Mouse (Mus musculus) layer of hippocampus, postnatal 25 days (tissue): ENCODE data around the gene Cnpy3. TPM values are rescaled to one million over a fixed set of nuclear protein-coding genes. Genes with fewer than 3 reads are reported as not detected.
"Not testable (repeated sequence)": the region's sequence is repeated elsewhere in the genome, so short reads cannot be mapped to it uniquely, and the experiment has no call there.

ENCODE experiments used
- DNase-seq, 2 experiments: peaks; one replicate each; pipeline ENCODE4 v3.0.0; 2022; ENCODE audit warnings: mixed read lengths in 2 of 2, low spot score in 1 of 2; ENCODE audit errors: extremely low spot score in 1 of 2
- total RNA-seq, 2 experiments: library from RNA; stranded (reverse); gene quantifications; 2 replicates each; pipeline ENCODE4 v1.2.3; 2021

The Cnpy3 gene
- total RNA-seq, result 10 to 100 TPM; 62.3 to 68.2 TPM

DNA sequence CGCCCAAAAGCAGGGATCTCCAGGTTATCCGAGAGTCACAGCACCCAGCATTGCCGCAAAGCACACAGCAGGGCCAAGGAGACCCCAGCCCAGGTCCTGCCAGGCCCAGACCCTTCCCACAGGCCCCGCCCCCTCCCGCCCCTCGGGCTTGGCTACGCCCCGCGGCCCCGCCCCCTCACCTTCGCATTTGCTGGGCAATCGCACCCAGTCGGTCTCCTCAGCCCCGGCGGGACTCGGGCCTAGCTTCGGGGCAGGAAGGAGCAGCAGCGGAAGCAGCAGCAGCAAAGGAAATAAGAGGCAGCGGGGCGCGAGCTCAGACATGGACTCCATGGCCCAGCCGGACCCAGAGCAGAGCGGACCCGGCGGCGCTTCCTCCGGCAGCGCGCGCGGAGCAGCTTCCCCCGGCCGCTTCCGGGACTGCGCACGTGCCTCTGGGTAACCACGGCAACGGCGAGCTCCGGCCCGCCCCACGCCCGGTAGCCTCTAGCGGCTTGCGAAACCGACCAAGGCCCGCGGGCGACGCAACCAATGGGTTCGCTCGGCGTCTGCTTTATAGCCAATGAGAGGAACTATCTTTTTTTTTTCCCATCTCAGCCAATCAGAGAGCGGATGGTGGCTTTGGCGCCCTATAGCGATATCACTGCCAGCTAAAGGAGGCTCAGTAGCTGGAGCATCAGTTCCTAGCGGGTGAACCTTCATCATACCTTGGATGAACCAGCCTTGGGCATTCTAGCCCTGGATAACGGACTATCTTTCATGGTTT, at the start of gene Cnpy3:
Gene Cnpy3 (minus strand): TSS at position 421 of the 763 bp plus-strand sequence.
- peak; percentile 84 to 92 for DNase-seq

DNA sequence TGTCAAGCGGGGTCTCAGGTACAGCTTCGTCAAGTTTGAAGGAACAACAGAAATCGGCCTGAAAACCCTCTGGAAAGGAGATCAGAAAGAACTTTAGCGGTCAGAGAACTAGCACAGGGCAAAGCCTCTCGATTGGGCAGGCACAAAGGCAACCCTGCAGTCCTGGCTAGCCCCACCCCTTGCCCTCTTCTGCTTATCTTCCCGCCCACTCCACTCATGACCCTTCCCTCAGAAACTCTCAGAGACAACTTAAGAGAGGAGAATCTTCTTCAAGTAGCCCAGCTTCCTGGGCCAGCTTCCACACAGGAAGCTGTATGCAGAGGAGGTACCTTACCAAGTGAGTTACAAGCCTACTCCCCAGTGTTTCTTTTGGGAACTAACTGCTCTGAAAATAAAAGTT, 49.7 kb upstream of the Cnpy3 start:
- no peak for DNase-seq

GRCm38 (mm10) chr17:46799680-46800079, 47.7 kb upstream of the Cnpy3 start:
- DNase-seq, result no peak

GRCm38 (mm10) chr17:46797386-46797785, 45.4 kb upstream of the Cnpy3 start:
- no peak for DNase-seq

DNA sequence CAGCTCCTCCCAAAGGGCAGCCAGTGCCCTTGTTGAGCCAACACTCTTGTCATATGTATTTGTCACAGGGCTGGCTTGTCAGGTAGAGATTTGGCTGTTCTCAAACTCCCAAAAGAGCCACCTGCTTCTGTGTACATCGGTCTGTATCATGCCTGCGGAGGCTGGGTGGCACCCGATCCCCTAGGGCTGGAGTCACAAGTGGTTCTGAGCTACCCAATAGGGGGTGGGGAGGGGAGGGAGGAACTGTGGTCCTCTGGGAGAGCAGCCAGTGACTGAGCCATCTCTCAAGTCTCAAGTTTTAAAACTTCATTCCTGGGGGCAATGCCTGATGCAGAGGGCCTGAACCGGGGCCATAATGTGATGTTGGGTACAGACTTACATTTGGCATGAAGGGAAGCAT, 44.7 kb upstream of the Cnpy3 start:
- DNase-seq, result no peak

DNA sequence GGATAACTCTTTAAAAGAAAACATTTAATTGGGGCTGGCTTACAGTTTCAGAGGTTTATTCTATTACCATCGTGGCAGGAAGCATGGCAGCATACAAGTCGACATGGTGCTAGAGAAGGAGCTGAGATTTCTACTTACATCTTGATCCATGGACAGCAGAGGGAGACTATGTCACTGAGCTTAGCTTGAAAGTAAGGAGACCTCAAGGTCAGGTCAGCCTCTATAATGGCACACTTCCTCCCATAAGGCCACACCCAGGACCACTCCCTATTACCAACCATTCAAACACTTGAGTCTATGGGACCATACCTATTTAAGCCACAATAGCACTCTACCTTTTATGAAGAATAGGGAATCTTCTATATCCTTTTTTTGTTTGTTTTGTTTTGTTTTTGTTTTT, 40.9 kb upstream of the Cnpy3 start:
- no peak for DNase-seq

DNA sequence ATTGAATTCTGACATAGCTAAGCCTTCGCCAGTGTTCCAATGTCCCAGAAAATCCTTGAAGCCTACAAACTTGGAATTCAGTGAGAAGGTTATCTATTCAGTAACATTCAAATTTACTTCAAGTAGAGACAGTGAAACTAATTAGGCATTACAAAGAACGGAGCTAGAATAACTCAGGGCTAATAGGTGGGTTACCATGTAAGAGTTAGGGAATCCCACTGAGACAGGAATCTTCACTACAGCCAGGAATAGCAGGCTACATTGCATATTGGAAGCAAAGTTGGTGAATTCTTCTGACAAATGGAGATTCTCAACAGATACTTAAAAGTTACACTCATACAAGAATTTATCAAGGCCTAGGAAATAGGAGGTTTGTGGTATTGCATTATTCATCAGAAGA, 36.0 kb upstream of the Cnpy3 start:
- DNase-seq, result not testable (repeated sequence)

DNA sequence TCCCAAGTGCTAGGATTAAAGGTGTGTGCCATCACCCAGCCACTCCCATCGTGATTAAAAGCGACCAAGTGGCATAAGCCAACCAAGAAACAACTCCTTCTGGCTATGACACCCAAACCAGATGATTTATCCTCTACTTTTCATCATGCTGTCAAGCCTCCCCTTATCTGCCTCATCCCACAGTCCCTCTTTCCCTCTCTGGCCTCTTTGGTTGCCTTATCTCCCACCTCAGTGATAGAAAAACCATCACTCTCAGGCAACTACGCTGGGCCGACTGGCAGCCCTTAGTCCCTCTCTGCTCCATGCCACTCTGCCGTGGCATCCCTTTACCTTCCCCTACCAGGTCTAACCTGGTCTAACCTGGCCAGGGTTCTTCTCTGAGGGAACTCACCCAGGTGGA, 34.9 kb upstream of the Cnpy3 start:
- DNase-seq, result no peak

GRCm38 (mm10) chr17:46783222-46783565, 31.2 kb upstream of the Cnpy3 start:
- no peak for DNase-seq

DNA sequence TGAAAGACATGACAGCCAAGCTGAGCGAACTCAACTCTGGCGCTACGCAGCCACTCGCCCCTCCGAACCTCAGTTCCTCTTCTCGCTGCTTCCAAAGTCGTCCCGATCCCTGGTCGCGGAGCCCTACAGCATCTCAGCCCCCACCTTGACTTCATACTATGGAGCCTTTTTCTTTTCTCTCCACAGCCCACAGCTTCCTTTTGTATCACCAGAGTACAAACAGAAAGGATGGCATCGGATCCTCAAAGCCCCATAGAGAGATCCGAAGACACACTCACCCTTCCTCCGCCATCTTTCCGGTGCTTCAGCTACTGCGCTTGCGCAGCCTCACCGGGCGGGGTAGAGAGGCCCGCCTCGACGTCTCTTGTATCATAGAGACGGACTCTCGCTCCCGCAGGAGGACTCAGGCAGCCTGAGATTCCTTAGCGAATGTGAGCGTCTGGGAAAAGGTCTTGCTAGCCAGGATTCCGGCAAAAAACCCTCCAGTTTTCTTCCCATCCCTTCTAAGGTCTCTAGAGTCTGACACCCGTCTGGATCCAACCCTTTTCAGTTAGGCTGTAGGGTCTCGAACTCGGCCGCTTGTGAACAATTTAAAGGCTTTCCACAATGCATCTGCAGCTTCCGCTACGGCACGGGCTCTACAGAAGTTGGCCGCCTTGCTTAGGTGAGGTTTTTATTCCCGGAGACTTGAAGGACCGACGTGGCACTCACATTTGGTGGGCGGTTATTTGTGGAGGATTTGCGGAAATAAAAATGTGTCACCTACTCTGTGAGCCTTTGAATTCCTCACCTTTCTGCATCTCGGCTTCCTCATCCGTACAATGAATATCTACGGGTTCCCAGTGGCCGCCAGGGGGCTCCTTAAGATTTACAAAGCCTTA, 30.6 kb upstream of the Cnpy3 start, which contains the start of gene Rpl7l1:
Gene Rpl7l1 (minus strand): TSS at position 332 of the 881 bp plus-strand sequence.
- DNase-seq, result peak; percentile 82 to 86

DNA sequence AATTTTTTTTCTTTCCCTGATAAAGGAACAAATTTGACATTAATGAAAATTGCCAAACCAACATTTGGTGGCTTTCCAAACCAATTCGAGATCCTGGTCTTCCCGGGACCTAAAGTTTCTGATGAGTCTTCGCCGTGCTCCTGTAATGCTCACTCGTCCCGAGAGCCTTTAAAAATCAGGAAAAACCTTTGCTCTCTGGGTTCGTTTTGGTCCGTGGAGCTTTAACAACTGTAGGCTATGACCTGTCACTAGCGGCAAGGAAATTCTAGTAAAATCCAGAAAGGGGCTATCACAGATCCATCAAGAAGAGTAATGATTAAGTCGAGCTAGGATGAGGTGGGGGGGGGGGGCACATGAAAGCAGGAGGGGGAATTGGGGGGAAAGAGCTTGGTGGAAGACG, 29.9 kb upstream of the Cnpy3 start:
- no peak for DNase-seq

DNA sequence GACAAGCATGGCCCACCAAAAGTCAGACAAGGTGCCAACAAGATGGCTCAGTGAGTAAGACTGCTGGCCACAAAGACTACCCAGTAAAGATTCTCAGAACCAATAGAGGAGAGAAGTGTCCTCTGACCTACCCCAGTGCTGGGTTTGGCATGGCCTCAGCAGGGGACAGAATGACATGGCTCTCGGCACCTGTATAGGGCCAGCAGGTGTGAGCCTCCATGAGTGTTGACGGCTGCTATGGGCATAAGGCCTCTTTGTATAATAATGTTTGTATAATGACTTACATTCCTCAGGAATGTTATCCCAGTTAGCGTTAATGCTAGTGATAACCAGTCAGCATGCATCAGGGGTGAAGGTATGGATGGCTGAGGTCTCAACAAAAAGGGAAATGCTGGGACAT, 24.1 kb upstream of the Cnpy3 start:
- no peak for DNase-seq

- no peak for DNase-seq
Observed at GRCm38 (mm10) chr17:46775070-46775469, 23.1 kb upstream of the Cnpy3 start.

- DNase-seq, result no peak
Observed at GRCm38 (mm10) chr17:46774131-46774472, 22.1 kb upstream of the Cnpy3 start.

GRCm38 (mm10) chr17:46773278-46774130, 21.5 kb upstream of the Cnpy3 start:
- no peak for DNase-seq

- peak; percentile 67 to 83 for DNase-seq
Observed at GRCm38 (mm10) chr17:46772404-46773277, 20.6 kb upstream of the Cnpy3 start, which contains the start of gene 2310039H08Rik. TSS of gene 2310039H08Rik (plus strand) at chr17:46772635.

DNA sequence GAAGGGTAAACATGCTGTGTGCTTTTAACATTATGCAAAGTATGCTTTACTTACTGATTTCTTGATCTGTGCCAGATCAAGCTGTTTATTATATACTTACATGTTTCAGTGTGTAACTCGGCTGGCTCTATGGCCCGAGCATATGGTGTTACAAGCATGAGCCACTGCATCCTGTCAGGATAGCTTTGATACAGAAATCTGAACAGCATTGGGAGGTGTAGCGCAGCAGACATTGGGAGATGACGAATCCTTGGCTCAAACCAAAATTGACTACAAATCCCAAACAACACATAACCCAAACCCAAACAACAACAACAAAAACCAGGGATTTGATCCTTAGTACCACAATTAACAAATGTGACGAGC, 20.0 kb upstream of the Cnpy3 start:
- DNase-seq, result no peak

- no peak for DNase-seq
Observed at GRCm38 (mm10) chr17:46771616-46772015, 19.6 kb upstream of the Cnpy3 start.

- DNase-seq, result no peak
Observed at GRCm38 (mm10) chr17:46771025-46771424, 19.0 kb upstream of the Cnpy3 start.

DNA sequence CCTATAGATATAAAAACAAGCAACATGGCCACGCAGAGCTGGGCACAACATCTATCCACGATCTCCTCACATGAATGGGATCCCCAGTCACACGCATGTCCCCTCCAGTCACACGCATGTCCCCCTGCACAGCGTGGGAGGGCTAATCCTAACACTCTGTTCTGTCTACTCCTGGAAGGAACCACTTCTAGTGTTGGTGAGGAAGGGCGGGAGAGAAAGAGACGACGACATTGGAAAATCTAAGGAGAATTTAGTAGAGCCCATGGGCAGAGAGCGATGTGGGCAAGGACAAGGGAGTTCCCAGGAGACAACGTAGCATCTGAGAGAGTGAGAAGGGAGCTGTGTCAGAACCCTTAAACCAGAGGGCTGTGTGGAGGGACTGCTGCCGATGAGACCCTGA, 18.5 kb upstream of the Cnpy3 start:
- DNase-seq, result no peak
